Mouse (Mus musculus): ENCODE data around the gene Eef1a1. TPM values are rescaled to one million over a fixed set of nuclear protein-coding genes. Genes with fewer than 3 reads are reported as not detected.

Gene Eef1a1
- 1,000 to 10,000 TPM; 3,547 to 7,697 TPM for polyA plus RNA-seq (2012; fragmentation: generic; extraction: Trizol)

DNA sequence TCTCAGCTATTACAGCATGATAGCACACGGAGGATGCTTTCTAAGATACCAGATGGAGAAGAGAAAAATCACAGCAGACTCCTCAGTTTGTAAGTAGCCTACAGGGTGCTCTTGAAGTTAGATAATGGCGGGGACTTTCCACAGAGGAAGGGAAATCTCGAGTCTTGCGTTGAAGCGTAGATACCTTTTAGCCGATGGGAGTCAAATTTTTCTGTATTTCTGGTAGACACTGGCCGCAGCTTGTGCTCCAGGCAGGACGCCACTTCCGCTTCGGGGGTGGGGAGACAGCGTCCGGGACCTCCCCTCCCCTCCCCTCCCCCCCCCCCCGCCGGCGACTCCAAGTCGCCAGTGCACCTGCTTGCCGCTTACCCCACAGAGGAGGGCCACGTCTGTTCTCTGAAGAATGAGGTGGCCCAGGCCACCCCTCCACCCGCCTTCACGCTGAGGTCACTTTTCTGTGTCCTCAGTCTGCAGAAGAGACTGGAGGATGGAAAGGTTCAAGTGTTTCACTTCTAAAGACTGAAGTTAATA lies at the start of gene Eef1a1:
Gene Eef1a1 (minus strand): TSS at position 262 of the 531 bp plus-strand sequence.

DNA sequence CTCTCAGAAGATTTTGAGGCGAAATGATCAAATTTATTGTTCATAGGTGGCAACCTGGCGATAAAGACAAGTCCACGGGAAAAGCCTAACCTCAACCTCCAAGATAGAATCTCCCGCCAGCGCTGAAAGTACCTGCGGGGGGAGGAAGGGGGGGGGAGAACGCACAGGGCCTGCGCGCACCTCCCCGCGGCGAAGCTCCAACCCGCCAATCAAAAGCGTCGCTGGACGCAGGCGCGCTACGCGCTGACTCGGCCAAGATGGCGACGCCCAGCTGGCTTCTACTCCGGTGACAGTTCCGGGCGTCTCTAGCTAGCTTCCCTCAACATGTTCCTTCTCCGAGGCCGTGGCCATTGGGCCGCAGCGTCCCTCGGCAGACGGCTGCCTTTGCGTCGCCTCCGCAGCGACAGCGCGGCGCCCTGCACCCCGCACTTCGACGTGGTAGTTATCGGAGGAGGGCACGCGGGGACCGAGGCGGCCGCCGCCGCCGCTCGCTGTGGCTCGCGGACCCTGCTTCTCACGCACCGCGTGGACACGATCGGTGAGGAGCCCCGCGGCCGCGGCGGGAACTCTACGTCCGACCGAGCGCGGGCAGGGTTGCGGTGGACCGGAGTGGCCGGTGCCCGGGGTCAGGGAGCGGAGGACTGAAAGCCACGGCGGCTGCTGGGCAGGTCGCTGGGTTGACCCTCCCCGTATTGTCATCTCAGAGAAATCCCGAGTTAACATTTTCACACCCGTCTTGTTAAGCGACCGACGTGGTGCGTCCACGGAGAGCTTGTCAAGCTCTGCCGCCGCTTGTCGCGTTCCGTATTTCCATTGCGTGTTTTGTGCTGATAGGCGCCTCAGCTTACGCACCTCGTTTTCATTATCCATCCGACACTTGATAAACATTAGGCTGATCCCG lies 40.7 kb downstream of the Eef1a1 start, which contains the start of the genes Mto1 and Gm17324:
Gene Mto1 (plus strand): TSS at position 236 of the 901 bp plus-strand sequence.
Gene Gm17324 (minus strand): TSS at position 814 of the 901 bp plus-strand sequence.

DNA sequence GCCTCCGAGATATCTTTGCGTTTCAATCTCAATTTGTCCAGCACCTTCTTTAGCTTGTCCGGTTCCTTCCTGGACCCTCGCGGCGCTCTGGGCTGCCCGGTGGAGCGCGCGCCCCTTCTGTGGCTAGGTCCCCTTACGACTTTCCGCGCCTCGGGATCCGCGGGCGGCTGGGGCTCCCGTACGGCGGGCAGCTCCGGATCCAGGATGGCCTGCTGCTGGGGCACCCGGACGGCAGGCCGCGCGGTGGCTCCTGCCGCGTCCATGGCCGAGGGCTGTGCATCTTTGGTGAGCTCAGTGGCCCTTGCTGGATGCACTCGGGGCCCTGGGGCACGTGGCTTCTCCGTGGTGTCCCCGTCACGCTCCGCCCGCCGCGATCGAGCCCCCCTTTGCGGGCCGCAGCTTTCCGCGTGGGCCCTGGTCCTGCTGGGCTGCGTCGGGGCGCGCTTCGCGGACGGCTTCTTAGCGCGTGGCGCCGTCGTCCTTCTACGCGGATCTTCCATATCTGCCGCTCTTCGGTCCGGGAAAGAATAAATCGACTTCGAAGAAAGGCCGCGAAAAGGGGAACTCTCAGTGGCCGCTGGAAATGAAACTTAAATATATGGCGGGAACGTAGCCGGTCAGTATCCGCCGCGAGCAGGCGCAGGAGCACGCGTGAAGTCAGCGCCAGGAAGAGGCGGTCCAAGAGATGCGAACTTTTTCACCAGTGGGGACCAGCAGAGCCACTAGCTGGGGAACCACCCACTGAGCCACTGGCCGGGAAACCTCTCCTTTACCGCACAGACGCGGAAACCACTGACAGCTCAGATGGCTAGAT lies 46.2 kb downstream of the Eef1a1 start, which contains the start of gene Cgas:
Gene Cgas (minus strand): TSS at position 659 of the 814 bp plus-strand sequence.

Other genes starting within 250 kb of the Eef1a1 start
- under 1 TPM in 1 of 2 experiments, not detected in 1; 0.04 TPM for gene Gm3776, start 232.0 kb downstream of the Eef1a1 start, polyA plus RNA-seq (2012; fragmentation: generic; extraction: Trizol)
- gene Gm10639, start 199.2 kb downstream of the Eef1a1 start, polyA plus RNA-seq (2012; fragmentation: generic; extraction: Trizol), result under 1 TPM in 1 of 2 experiments, not detected in 1; 0.21 TPM
- under 1 TPM in 1 of 2 experiments, not detected in 1; 0.22 TPM for gene Omt2a, start 174.4 kb downstream of the Eef1a1 start, polyA plus RNA-seq (2012; fragmentation: generic; extraction: Trizol)
- under 1 TPM in 1 of 2 experiments, not detected in 1; 0.09 TPM for gene Omt2b, start 161.6 kb downstream of the Eef1a1 start, polyA plus RNA-seq (2012; fragmentation: generic; extraction: Trizol)
- gene Gsta2, start 133.4 kb downstream of the Eef1a1 start, polyA plus RNA-seq (2012; fragmentation: generic; extraction: Trizol), result under 1 TPM in 1 of 2 experiments, not detected in 1; 0.37 TPM
- under 1 TPM in 1 of 2 experiments, not detected in 1; 0.05 TPM for gene Dppa5a, start 121.0 kb downstream of the Eef1a1 start, polyA plus RNA-seq (2012; fragmentation: generic; extraction: Trizol)
- under 1 TPM; 0.01 to 0.06 TPM for gene Ooep, start 110.4 kb downstream of the Eef1a1 start, polyA plus RNA-seq (2012; fragmentation: generic; extraction: Trizol)
- gene Ddx43, start 93.4 kb downstream of the Eef1a1 start, polyA plus RNA-seq (2012; fragmentation: generic; extraction: Trizol), result not detected
- 1 to 10 TPM in 1 of 2 experiments, under 1 TPM in 1; 0.70 to 1.8 TPM for gene Cgas, start 45.9 kb downstream of the Eef1a1 start, polyA plus RNA-seq (2012; fragmentation: generic; extraction: Trizol)
- 1 to 10 TPM; 4.5 to 7.6 TPM for gene Mto1, start 40.9 kb downstream of the Eef1a1 start, polyA plus RNA-seq (2012; fragmentation: generic; extraction: Trizol)
- under 1 TPM; 0.06 to 0.20 TPM for gene Gm17324, start 40.4 kb downstream of the Eef1a1 start, polyA plus RNA-seq (2012; fragmentation: generic; extraction: Trizol)
- 1 to 10 TPM in 1 of 2 experiments, under 1 TPM in 1; 0.62 to 5.5 TPM for gene Slc17a5, start 98.9 kb upstream of the Eef1a1 start, polyA plus RNA-seq (2012; fragmentation: generic; extraction: Trizol)
- gene Cd109, start 126.4 kb upstream of the Eef1a1 start, polyA plus RNA-seq (2012; fragmentation: generic; extraction: Trizol), result 10 to 100 TPM in 1 of 2 experiments, 1 to 10 TPM in 1; 1.6 to 16.8 TPM

Data from C3H10T1/2 (cell line).